In the genomic region with DNA sequence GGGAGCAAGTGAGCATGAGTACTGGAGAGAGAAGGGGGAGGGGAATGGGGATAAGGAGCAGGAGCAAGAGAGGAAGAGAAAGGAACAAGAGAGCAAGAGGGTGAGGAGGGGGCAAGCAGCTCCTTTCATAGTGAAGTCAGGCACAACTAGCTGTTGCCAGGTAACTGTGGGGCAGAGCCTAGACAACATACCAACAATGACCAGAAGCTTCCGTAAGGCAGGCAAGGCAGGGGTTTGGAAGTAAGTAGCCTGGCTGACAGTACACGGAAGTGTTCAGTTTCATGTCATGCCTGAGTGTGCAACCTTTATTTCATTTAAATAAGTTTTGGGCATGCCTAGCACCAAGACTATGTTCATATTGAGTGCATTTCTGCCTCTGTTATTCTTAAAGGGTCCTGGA, we compare ENCODE assay signal across 22 mouse cellular contexts.
A peak's percentile ranks its signal among the peaks of the same experiment; 100 is the strongest.
DNase-seq lines count a peak whose midpoint lies in the region; ATAC-seq lines count a peak whose summit lies in the region.
"Had no signal": no experiment of that assay in that cellular context is flagged by ENCODE, and none has a peak within 500 bp of the region (broad histone marks: within the 10 kb centered on the region; RNA-seq: fewer than 3 reads in every experiment).

No protein-coding gene starts in this region.

- H3K4me3 ChIP-seq in forebrain, embryonic 11.5 days (ENCODE audit: low read depth, low read length): no peak overlapping the region
- H3K4me3 ChIP-seq in forebrain, embryonic 14.5 days (ENCODE audit: low read depth, low read length): no peak overlapping the region
- H3K4me3 ChIP-seq in midbrain, embryonic 12.5 days: no peak overlapping the region
- no peak overlapping the region for H3K4me3 ChIP-seq in midbrain, embryonic 15.5 days
- H3K4me3 ChIP-seq in macrophage (ENCODE audit: inconsistent target): no peak overlapping the region
- H3K4me3 ChIP-seq: forebrain, embryonic 12.5 days; heart, adult 2 months; heart, embryonic 13.5 days; hindbrain, embryonic 12.5 days; limb, embryonic 13.5 days; lung, embryonic 15.5 days had no signal

- H3K4me1 ChIP-seq in forebrain, embryonic 11.5 days (replicated peaks; ENCODE audit: control insufficient read depth, insufficient read depth, low read length): no peaks in the 10 kb centered on the region; the same call in 1 of the 2 replicates
- no peaks in the 10 kb centered on the region for H3K4me1 ChIP-seq in forebrain, embryonic 14.5 days (ENCODE audit: control insufficient read depth, insufficient read depth, low read length)
- peaks cover 10% of the 10 kb centered on the region for H3K4me1 ChIP-seq in midbrain, embryonic 12.5 days
- H3K4me1 ChIP-seq in midbrain, embryonic 15.5 days: no peaks in the 10 kb centered on the region
- H3K4me1 ChIP-seq: hindbrain, embryonic 12.5 days had no signal

- no peak overlapping the region for H3K4me2 ChIP-seq in forebrain, embryonic 11.5 days (ENCODE audit: low read depth, low read length, severe bottlenecking)
- no peak overlapping the region for H3K4me2 ChIP-seq in forebrain, embryonic 14.5 days (ENCODE audit: low read length)
- no peak overlapping the region for H3K4me2 ChIP-seq in midbrain, embryonic 12.5 days (replicated peaks)
- H3K4me2 ChIP-seq in midbrain, embryonic 15.5 days: no peak overlapping the region
- H3K4me2 ChIP-seq: forebrain, embryonic 12.5 days; heart, embryonic 13.5 days; hindbrain, embryonic 12.5 days; limb, embryonic 13.5 days; lung, embryonic 15.5 days had no signal

- H3K9me3 ChIP-seq in forebrain, embryonic 11.5 days (ENCODE audit: control insufficient read depth, low read length): no peaks in the 10 kb centered on the region
- H3K9me3 ChIP-seq in forebrain, embryonic 14.5 days (replicated peaks; ENCODE audit: control insufficient read depth, low read length): no peaks in the 10 kb centered on the region
- no peaks in the 10 kb centered on the region for H3K9me3 ChIP-seq in midbrain, embryonic 12.5 days
- no peaks in the 10 kb centered on the region for H3K9me3 ChIP-seq in midbrain, embryonic 15.5 days
- H3K9me3 ChIP-seq: forebrain, embryonic 12.5 days; heart, embryonic 13.5 days; hindbrain, embryonic 12.5 days; limb, embryonic 13.5 days; lung, embryonic 15.5 days had no signal

- DNase-seq in forebrain, embryonic 11.5 days (ENCODE audit: low spot score): no peak
- no peak for DNase-seq in forebrain, embryonic 14.5 days (ENCODE audit: low spot score)
- DNase-seq in lung, adult 18-20 months: no peak
- no peak for DNase-seq in thymus, postnatal 10 days (ENCODE audit: low spot score in 2 of 2)
- DNase-seq in spleen, postnatal 14 days (ENCODE audit: low spot score in 2 of 2): no peak
- DNase-seq: adrenal gland, postnatal 36 days; cerebellum, adult 11-12 months; cerebellum, postnatal 10 days; gastrocnemius, postnatal 36 days; heart, postnatal 14 days; kidney, adult 8-10 months; right cerebral cortex, postnatal 14 days had no signal

- no peak overlapping the region for H3K9ac ChIP-seq in forebrain, embryonic 11.5 days (ENCODE audit: low read length)
- H3K9ac ChIP-seq in forebrain, embryonic 14.5 days (ENCODE audit: low read length): no peak overlapping the region
- H3K9ac ChIP-seq in midbrain, embryonic 12.5 days (replicated peaks): no peak overlapping the region
- H3K9ac ChIP-seq in midbrain, embryonic 15.5 days: no peak overlapping the region
- H3K9ac ChIP-seq: forebrain, embryonic 12.5 days; heart, embryonic 13.5 days; hindbrain, embryonic 12.5 days; limb, embryonic 13.5 days; liver, embryonic 14.5 days; lung, embryonic 15.5 days had no signal

- no peak overlapping the region for H3K27ac ChIP-seq in forebrain, embryonic 11.5 days (ENCODE audit: low read depth, low read length)
- H3K27ac ChIP-seq in forebrain, embryonic 14.5 days (ENCODE audit: low read depth, low read length): no peak overlapping the region
- H3K27ac ChIP-seq in midbrain, embryonic 12.5 days (replicated peaks): no peak overlapping the region
- H3K27ac ChIP-seq in midbrain, embryonic 15.5 days: no peak overlapping the region
- peak overlapping the region; percentile 99 for H3K27ac ChIP-seq in macrophage
- H3K27ac ChIP-seq: forebrain, embryonic 12.5 days; heart, adult 2 months; heart, embryonic 13.5 days; hindbrain, embryonic 12.5 days; limb, embryonic 13.5 days; liver, embryonic 14.5 days; lung, embryonic 15.5 days had no signal

- peaks cover 7% of the 10 kb centered on the region; the same call in 1 of the 2 replicates for H3K79me2 ChIP-seq in macrophage (ENCODE audit: inconsistent target)

- WGBS in forebrain, embryonic 11.5 days: 50% methylated on average over 2 of the region's 2 CpGs
- WGBS in forebrain, embryonic 14.5 days: 66% methylated on average over 2 of the region's 2 CpGs
- WGBS in midbrain, embryonic 12.5 days: 61% methylated on average over 2 of the region's 2 CpGs
- WGBS in midbrain, embryonic 15.5 days: 49% methylated on average over 2 of the region's 2 CpGs
- WGBS in macrophage (ENCODE audit: missing documents): 79% methylated on average over 2 of the region's 2 CpGs

- H3K27me3 ChIP-seq in forebrain, embryonic 11.5 days (ENCODE audit: control insufficient read depth, insufficient read depth, low read length): no peaks in the 10 kb centered on the region
- no peaks in the 10 kb centered on the region for H3K27me3 ChIP-seq in forebrain, embryonic 14.5 days (replicated peaks; ENCODE audit: control insufficient read depth, insufficient read depth, low read length)
- H3K27me3 ChIP-seq in midbrain, embryonic 12.5 days: no peaks in the 10 kb centered on the region
- H3K27me3 ChIP-seq in midbrain, embryonic 15.5 days (replicated peaks): no peaks in the 10 kb centered on the region
- H3K27me3 ChIP-seq: forebrain, embryonic 12.5 days; heart, embryonic 13.5 days; hindbrain, embryonic 12.5 days; limb, embryonic 13.5 days; lung, embryonic 15.5 days had no signal

- ATAC-seq in forebrain, embryonic 11.5 days (replicated peaks; ENCODE audit: low FRiP score): 0 out of 2 replicates have a peak, but pooled peaks have one; percentile 15
- no peak for ATAC-seq in forebrain, embryonic 14.5 days
- 0 out of 2 replicates have a peak, but pooled peaks have one; percentile 27 for ATAC-seq in midbrain, embryonic 12.5 days (ENCODE audit: low FRiP score, low read depth)
- ATAC-seq in midbrain, embryonic 15.5 days (replicated peaks): no peak

- no peaks in the 10 kb centered on the region for H3K36me3 ChIP-seq in forebrain, embryonic 11.5 days (ENCODE audit: control insufficient read depth, insufficient read depth, low read length)
- H3K36me3 ChIP-seq in forebrain, embryonic 14.5 days (ENCODE audit: control insufficient read depth, insufficient read depth, low read length): no peaks in the 10 kb centered on the region
- no peaks in the 10 kb centered on the region for H3K36me3 ChIP-seq in midbrain, embryonic 12.5 days
- no peaks in the 10 kb centered on the region for H3K36me3 ChIP-seq in midbrain, embryonic 15.5 days (replicated peaks)
- H3K36me3 ChIP-seq in macrophage (ENCODE audit: inconsistent target): no peaks in the 10 kb centered on the region
- H3K36me3 ChIP-seq: forebrain, embryonic 12.5 days; heart, embryonic 13.5 days; hindbrain, embryonic 12.5 days; limb, embryonic 13.5 days; lung, embryonic 15.5 days had no signal

Comparison
In these comparisons a context has a peak if more than half of its experiments do, and no peak if none do; other contexts are left out.
1. ATAC-seq: peak in forebrain, embryonic 11.5 days (single experiment) and midbrain, embryonic 12.5 days (single experiment); none in forebrain, embryonic 14.5 days (single experiment) and midbrain, embryonic 15.5 days (single experiment).